Mouse (Mus musculus): Measurements from ENCODE around the gene Cdkal1.
A peak's percentile ranks its signal among the peaks of the same experiment; 100 is the strongest.

DNA sequence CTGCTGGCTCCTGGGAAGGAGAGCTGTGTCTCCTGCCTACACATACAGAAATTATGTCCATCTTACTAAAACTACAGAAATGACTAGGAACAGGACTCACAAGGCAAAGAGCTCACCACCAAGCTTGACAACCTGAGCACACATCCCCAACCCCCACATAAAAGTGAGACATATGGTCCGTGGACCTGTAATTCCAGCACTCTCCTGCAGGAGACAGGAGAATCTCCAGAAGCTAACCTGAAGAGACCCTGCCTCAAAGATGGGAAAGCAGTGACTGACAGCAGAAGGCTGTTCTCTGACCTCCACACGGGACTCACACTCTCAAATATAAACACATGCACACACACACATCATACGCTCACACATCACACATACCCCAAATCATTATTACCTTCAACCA, 36.3 kb downstream of the Cdkal1 start:
- TF ChIP-seq CTCF (conservative IDR thresholded peaks at IDR 0.05; ENCODE audit: low read length), result peak; percentile 59
- TF ChIP-seq NANOG (IDR thresholded peaks at IDR 0.05; ENCODE audit: borderline replicate concordance, low read length), result no peak
- no peak for TF ChIP-seq POU5F1 (IDR thresholded peaks at IDR 0.05; ENCODE audit: borderline replicate concordance, low read length)

Measured in E14TG2a.4 (cell line).